Mouse (Mus musculus): Measurements from ENCODE around the gene Cfap61.

The Cfap61 gene

GRCm38 (mm10) chr2:146147801-146148200 lies 213.2 kb downstream of the Cfap61 start:
- no peak for DNase-seq (ENCODE audit: low spot score)

- no peak for DNase-seq (ENCODE audit: low spot score)
Observed at GRCm38 (mm10) chr2:146149206-146149974, 214.8 kb downstream of the Cfap61 start.

- no peak for DNase-seq (ENCODE audit: low spot score)
Observed at GRCm38 (mm10) chr2:146168017-146168803, 233.6 kb downstream of the Cfap61 start.

GRCm38 (mm10) chr2:146169492-146169891 lies 234.9 kb downstream of the Cfap61 start:
- DNase-seq (ENCODE audit: low spot score), result no peak

- no peak for DNase-seq (ENCODE audit: low spot score)
Observed at GRCm38 (mm10) chr2:146172106-146172505, 237.5 kb downstream of the Cfap61 start.

GRCm38 (mm10) chr2:146174173-146174572 lies 239.6 kb downstream of the Cfap61 start:
- DNase-seq (ENCODE audit: low spot score), result no peak

- no peak for DNase-seq (ENCODE audit: low spot score)
Observed at GRCm38 (mm10) chr2:146178718-146179117, 244.1 kb downstream of the Cfap61 start.

GRCm38 (mm10) chr2:146183830-146184793 lies 249.5 kb downstream of the Cfap61 start:
- DNase-seq (ENCODE audit: low spot score), result no peak

- DNase-seq (ENCODE audit: low spot score), result no peak
Observed at GRCm38 (mm10) chr2:146196126-146196525, 261.5 kb downstream of the Cfap61 start.

GRCm38 (mm10) chr2:146197947-146198346 lies 263.4 kb downstream of the Cfap61 start:
- no peak for DNase-seq (ENCODE audit: low spot score)

GRCm38 (mm10) chr2:146210968-146211367 lies 276.4 kb downstream of the Cfap61 start:
- DNase-seq (ENCODE audit: low spot score), result no peak

- DNase-seq (ENCODE audit: low spot score), result no peak
Observed at GRCm38 (mm10) chr2:146214715-146215114, 280.1 kb downstream of the Cfap61 start.

GRCm38 (mm10) chr2:146216111-146217064 lies 281.8 kb downstream of the Cfap61 start:
- no peak for DNase-seq (ENCODE audit: low spot score)

GRCm38 (mm10) chr2:146217227-146217980 lies 282.8 kb downstream of the Cfap61 start:
- DNase-seq (ENCODE audit: low spot score), result no peak

GRCm38 (mm10) chr2:146218161-146218691 lies 283.6 kb downstream of the Cfap61 start:
- no peak for DNase-seq (ENCODE audit: low spot score)

GRCm38 (mm10) chr2:146218881-146219535 lies 284.4 kb downstream of the Cfap61 start:
- DNase-seq (ENCODE audit: low spot score), result no peak

GRCm38 (mm10) chr2:146219791-146220190 lies 285.2 kb downstream of the Cfap61 start:
- DNase-seq (ENCODE audit: low spot score), result no peak

- no peak for DNase-seq (ENCODE audit: low spot score)
Observed at GRCm38 (mm10) chr2:146220591-146221075, 286.0 kb downstream of the Cfap61 start.
